Mouse (Mus musculus) embryonic fibroblast, embryonic 13.5 days (primary cell): ENCODE measurements around the gene Klrb1c.

Experiments used
- CTCF ChIP-seq: IDR thresholded peaks from 2 replicates; pipeline ENCODE4 v1.5.1; 2011; ENCODE audit warnings: mild to moderate bottlenecking, control low read depth, low read length, moderate library complexity, borderline replicate concordance; ENCODE audit not compliant: insufficient read depth
- POLR2A ChIP-seq: IDR thresholded peaks from 2 replicates; pipeline ENCODE4 v1.6.1; 2011; ENCODE audit warnings: low read depth, mild to moderate bottlenecking, control low read depth, low read length, moderate library complexity

- no peak for TF ChIP-seq CTCF
- no peak for TF ChIP-seq POLR2A
Measured at GRCm38 (mm10) chr6:128732032-128732431, 57.0 kb downstream of the Klrb1c start.
